Mouse (Mus musculus) hindbrain, embryonic 11.5 days (tissue): ENCODE measurements around the gene Commd7. TPM values are rescaled to one million over a fixed set of nuclear protein-coding genes. Genes with fewer than 3 reads are reported as not detected.
A peak's percentile ranks its signal among the peaks of the same experiment; 100 is the strongest.

Experiments used
- ATAC-seq: fragments of 200-750 bp; cut with Nextera tagmentation; 2 replicates; pipeline ENCODE4 v1.8.0; 2017; ENCODE audit warnings: mild to moderate bottlenecking, moderate TSS enrichment, moderate library complexity; ENCODE audit not compliant: low FRiP score
- DNase-seq: peaks from one replicate; pipeline ENCODE4 v3.0.0-alpha.2; 2015; ENCODE audit warnings: low spot score
- H3K27ac ChIP-seq: fragments of 300-500 bp; sonication (generic); 2 replicates; pipeline ENCODE4 v1.5.1; 2014; ENCODE audit warnings: mild to moderate bottlenecking, low read depth, low read length
- H3K27me3 ChIP-seq: fragments of 300-500 bp; sonication (generic); 2 replicates; pipeline ENCODE4 v1.6.1; 2014; ENCODE audit warnings: mild to moderate bottlenecking, low read length, moderate library complexity, mixed read lengths; ENCODE audit not compliant: control insufficient read depth, insufficient read depth
- H3K36me3 ChIP-seq: fragments of 300-500 bp; sonication (generic); 2 replicates; pipeline ENCODE4 v1.6.1; 2014; ENCODE audit warnings: mild to moderate bottlenecking, low read length, moderate library complexity, mixed read lengths; ENCODE audit not compliant: control insufficient read depth, insufficient read depth
- H3K4me1 ChIP-seq: fragments of 300-500 bp; sonication (generic); replicated peaks from 2 replicates; pipeline ENCODE4 v1.6.1; 2014; ENCODE audit warnings: low read length, mixed read lengths; ENCODE audit not compliant: control insufficient read depth, insufficient read depth
- H3K4me2 ChIP-seq: fragments of 300-500 bp; sonication (generic); replicated peaks from 2 replicates; pipeline ENCODE4 v1.6.1; 2014; ENCODE audit warnings: mild to moderate bottlenecking, low read depth, low read length
- H3K4me3 ChIP-seq: fragments of 300-500 bp; sonication (generic); 2 replicates; pipeline ENCODE4 v1.5.1; 2014; ENCODE audit warnings: low read depth, low read length
- H3K9ac ChIP-seq: fragments of 300-500 bp; sonication (generic); 2 replicates; pipeline ENCODE4 v1.6.1; 2014; ENCODE audit warnings: low read depth, low read length
- H3K9me3 ChIP-seq: fragments of 300-500 bp; sonication (generic); 2 replicates; pipeline ENCODE4 v1.6.1; 2016; ENCODE audit warnings: low read length; ENCODE audit not compliant: control insufficient read depth
- WGBS: fragments of 180-500 bp; shearing (Covaris S2); extraction: QIAGEN DNeasy Blood & Tissue Kit; methylation state at CpG from one replicate; pipeline ENCODE4 v1.1.7; 2014; 5-methylcytosine and 5-hydroxymethylcytosine counted together
- polyA plus RNA-seq: library from polyadenylated mRNA; unstranded; fragments of >200 nt; fragmentation: Nextera tagmentation; extraction: Ambion mirVana; gene quantifications from 2 replicates; pipeline ENCODE4 v1.2.1, GENCODE M21; 2014

Commd7 gene
- polyA plus RNA-seq, 1 experiment from 2014 or later, result 60.0 TPM

DNA sequence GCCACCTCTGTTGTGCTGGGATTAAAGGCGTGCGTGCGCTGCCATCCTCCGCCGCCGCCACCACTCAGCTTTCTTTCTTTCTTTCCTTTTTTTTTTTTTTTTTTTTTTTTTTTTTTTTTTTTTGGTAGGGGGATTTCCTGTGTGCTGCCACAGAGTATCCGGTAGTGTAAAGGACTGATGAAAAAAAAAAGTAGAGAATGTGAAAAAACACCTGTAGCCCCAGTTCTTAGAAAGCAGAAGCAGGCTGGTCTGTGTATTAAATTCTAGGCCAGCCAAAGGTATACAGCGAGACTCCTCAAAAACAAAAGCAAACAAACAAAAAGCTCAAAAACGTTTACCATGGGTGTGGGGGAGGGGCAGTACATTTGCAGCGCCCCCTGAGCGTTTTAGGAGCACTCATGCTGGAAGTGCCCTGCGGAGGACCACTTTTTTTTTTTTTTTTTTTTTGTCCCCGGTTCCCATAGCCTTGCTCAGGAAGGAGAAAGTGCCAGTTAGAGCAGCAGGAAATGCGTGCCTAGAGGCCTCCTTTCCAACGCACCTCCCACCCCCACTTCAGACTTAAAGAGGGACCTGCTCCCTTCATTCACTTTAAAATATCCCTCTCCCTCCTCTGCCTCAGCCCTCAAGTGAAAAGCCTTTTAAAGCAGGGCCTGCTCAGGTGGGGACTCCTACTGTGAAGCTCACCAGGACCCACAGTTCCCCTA lies 6.5 kb upstream of the Commd7 start:
- ATAC-seq (no peak), DNase-seq (no peak)
- H3K9me3 ChIP-seq, result no peaks in the 10 kb centered on the region
- WGBS, result 22% methylated on average over 15 of the region's 15 CpGs
- H3K36me3 ChIP-seq, result no peaks in the 10 kb centered on the region
- no peak overlapping the region for H3K9ac ChIP-seq
- H3K27me3 ChIP-seq, result no peaks in the 10 kb centered on the region
- no peaks in the 10 kb centered on the region for H3K4me1 ChIP-seq
- H3K27ac ChIP-seq, result no peak overlapping the region
- H3K4me3 ChIP-seq, result no peak overlapping the region
- H3K4me2 ChIP-seq, result no peak overlapping the region

DNA sequence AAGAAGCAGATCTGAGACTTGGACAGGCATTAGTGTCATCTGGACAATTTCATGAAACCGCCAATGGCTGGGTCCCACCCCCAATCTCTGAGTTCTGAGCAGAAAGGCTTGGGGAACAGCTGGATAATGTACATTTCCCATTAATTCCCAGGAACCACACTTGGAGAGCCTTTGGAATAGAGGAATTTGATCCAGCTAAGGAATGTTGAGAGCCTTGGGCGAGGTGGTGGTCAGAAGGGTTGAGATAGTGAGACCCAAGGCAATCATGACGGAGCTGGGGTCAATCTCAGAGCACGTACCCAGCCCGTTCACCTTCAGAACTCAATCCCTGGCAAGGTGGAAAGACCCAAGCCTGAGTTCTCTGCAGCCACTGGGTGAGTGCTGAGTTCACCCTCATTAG lies 678 bp upstream of the Commd7 start:
- no peak overlapping the region for H3K27ac ChIP-seq
- DNase-seq (no peak), ATAC-seq (no peak)
- 91% methylated on average over 5 of the region's 5 CpGs for WGBS
- H3K9me3 ChIP-seq, result no peaks in the 10 kb centered on the region
- H3K9ac ChIP-seq, result no peak overlapping the region
- peaks cover under 1% of the 10 kb centered on the region; the same call in 1 of the 2 replicates for H3K36me3 ChIP-seq
- H3K4me2 ChIP-seq, result no peak overlapping the region
- no peak overlapping the region for H3K4me3 ChIP-seq
- H3K27me3 ChIP-seq, result no peaks in the 10 kb centered on the region
- H3K4me1 ChIP-seq, result no peaks in the 10 kb centered on the region

DNA sequence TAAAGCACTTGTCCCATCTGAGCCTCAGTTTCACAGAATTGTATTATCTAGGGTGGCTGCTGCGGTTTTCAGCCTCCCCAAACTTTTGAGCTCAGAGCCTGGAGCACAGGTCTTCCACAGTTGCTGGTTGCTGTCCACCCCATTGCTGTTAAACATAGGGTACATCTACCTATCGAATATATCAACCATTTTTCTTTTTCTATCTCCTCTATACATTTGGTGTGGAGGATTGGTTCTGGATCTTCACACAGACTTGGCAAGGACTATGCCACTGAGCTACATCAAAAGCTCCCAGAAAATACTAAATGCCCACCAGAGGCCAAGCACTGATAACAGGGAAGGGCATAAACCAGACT lies 268 bp upstream of the Commd7 start:
- ATAC-seq, result no peak; the same call in 1 of the 2 replicates
- DNase-seq, result no peak

DNA sequence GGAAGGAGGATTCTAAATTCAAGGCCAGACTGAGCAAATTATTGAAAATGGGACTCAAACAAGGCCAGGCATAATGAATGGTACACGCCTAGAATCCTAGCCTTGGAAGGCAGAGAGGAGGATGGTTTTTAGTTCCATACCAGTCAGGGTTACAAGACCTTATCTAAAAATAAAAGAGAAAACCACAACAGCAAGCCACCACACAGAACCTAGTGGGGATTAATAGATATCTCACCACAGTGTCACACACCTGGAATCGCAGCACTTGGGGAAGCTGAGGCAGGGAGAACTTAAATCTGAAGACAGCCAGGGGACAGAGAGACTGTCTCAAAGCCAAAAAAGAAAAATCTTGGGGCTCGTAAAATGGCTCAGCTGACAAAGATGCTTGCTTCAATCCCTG lies 1.6 kb downstream of the Commd7 start:
- H3K27ac ChIP-seq, result no peak overlapping the region
- ATAC-seq (no peak), DNase-seq (no peak)
- no peaks in the 10 kb centered on the region for H3K4me1 ChIP-seq
- H3K36me3 ChIP-seq, result peaks cover 2% of the 10 kb centered on the region; the same call in 1 of the 2 replicates
- WGBS, result 91% methylated on average over 3 of the region's 3 CpGs
- H3K4me3 ChIP-seq, result no peak overlapping the region
- no peak overlapping the region for H3K4me2 ChIP-seq
- H3K27me3 ChIP-seq, result no peaks in the 10 kb centered on the region
- H3K9ac ChIP-seq, result no peak overlapping the region
- no peaks in the 10 kb centered on the region for H3K9me3 ChIP-seq

More for the DNA sequence above, 268 bp upstream of the Commd7 start:
- H3K27me3 ChIP-seq, result no peaks in the 10 kb centered on the region
- H3K9ac ChIP-seq, result peak overlapping the region; percentile 93
- H3K36me3 ChIP-seq, result peaks cover 2% of the 10 kb centered on the region; the same call in 1 of the 2 replicates
- H3K4me3 ChIP-seq, result peak overlapping the region; percentile 82
- no peaks in the 10 kb centered on the region for H3K9me3 ChIP-seq
- H3K27ac ChIP-seq, result peak overlapping the region; percentile 86; the same call in 1 of the 2 replicates
- WGBS, result 27% methylated on average over 2 of the region's 2 CpGs
- H3K4me2 ChIP-seq, result peak overlapping the region; percentile 68
- H3K4me1 ChIP-seq, result no peaks in the 10 kb centered on the region

DNA sequence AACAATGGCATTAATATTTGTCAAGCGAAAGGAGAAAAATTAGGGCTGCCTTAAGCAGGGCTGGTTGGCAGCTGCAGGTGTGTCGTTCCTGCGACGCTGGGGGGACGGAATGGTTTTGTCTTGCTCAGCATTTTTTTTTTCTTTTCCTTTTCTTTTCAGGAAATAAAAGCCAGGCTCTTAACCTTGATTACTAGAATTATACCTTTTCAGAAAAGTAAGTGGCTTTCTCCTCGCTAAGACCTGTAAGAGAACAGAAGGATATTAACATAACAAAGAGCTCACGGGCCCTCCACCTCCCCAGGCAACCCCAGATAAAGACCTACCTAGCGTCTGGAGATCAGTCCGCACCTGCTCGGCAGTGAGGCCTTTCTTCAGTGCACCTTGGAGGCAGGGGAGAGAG lies 10.1 kb downstream of the Commd7 start:
- no peak overlapping the region for H3K4me2 ChIP-seq
- no peak overlapping the region for H3K27ac ChIP-seq
- no peak overlapping the region for H3K9ac ChIP-seq
- no peaks in the 10 kb centered on the region for H3K4me1 ChIP-seq
- no peak for ATAC-seq
- no peak overlapping the region for H3K4me3 ChIP-seq
- 62% methylated on average over 10 of the region's 10 CpGs for WGBS
- no peaks in the 10 kb centered on the region for H3K27me3 ChIP-seq
- DNase-seq, result no peak
- H3K9me3 ChIP-seq, result no peaks in the 10 kb centered on the region
- H3K36me3 ChIP-seq, result peaks cover 5% of the 10 kb centered on the region

DNA sequence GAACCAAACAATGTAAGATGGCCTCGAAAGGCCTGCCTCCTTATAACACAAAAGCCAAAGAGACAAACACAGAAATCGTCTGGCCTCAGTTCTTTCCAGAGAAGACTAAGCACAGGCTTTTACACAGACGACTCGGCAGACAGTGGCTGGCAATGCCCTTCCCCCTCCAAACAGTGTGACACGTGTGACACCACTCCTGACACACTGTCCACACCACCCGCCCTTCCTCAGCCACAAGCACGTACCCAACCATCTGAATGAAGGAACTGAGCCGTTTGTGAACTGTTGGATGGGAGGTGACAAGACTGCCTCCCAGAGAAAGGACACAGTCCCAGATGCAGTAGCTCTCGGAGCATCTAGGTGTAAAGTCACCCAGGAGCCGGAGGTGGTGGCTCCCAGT lies 13.7 kb downstream of the Commd7 start:
- Histone ChIP-seq H3K4me3 (no peak overlapping the region), H3K4me1 (no peaks in the 10 kb centered on the region), H3K9me3 (no peaks in the 10 kb centered on the region), H3K27ac (no peak overlapping the region), H3K4me2 (no peak overlapping the region), H3K27me3 (no peaks in the 10 kb centered on the region), H3K36me3 (peaks cover 5% of the 10 kb centered on the region), H3K9ac (no peak overlapping the region)
- ATAC-seq (no peak), DNase-seq (no peak)
- 80% methylated on average over 10 of the region's 10 CpGs for WGBS

DNA sequence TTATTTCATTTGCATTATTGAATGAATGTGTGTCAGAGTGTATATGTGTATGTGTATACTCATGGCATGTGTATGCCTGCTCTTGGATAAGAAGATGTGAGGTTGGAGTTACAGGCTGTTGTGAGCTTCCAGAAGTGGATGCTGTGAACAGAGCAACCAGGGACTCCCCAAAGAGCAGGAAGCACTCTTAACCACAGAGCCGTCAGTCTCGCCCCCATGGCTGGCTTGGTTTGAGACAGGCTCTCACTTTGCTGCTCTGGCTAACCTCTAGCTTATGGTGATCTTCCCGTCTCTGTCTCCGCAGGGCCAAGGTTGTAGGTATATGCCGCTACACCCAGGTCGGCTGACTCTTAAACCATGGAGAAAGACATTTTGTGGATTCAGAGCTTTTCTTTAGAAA lies 14.1 kb downstream of the Commd7 start:
- H3K4me1 ChIP-seq, result no peaks in the 10 kb centered on the region
- H3K36me3 ChIP-seq, result peaks cover 5% of the 10 kb centered on the region

DNA sequence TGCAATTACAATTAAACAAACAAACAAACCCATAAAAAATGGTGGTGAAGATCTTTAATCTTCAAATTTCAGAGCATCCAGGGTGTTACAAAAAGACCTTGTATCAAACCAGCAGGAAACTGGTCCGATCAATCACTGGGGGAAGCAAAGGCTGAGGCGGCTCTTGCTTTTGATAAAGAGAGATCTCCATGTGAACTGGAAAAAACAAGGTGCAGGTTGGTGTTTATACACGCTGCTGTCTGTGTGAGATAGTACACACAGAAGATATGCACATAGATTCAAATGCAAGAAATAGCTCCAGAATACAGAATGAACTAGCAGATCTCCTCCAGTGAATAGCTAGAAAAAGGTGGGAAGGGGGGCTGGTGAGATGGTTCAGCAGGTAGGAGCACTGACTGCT lies 15.7 kb downstream of the Commd7 start:
- DNase-seq (no peak), ATAC-seq (no peak)
- peaks cover 4% of the 10 kb centered on the region for H3K36me3 ChIP-seq
- 90% methylated on average over 3 of the region's 3 CpGs for WGBS
- H3K27me3 ChIP-seq, result no peaks in the 10 kb centered on the region
- H3K27ac ChIP-seq, result no peak overlapping the region
- H3K9me3 ChIP-seq, result no peaks in the 10 kb centered on the region
- no peaks in the 10 kb centered on the region for H3K4me1 ChIP-seq
- H3K4me3 ChIP-seq, result no peak overlapping the region
- no peak overlapping the region for H3K4me2 ChIP-seq
- no peak overlapping the region for H3K9ac ChIP-seq

More for the DNA sequence above, 14.1 kb downstream of the Commd7 start:
- 90% methylated on average over 6 of the region's 6 CpGs for WGBS
- Histone ChIP-seq H3K9me3 (no peaks in the 10 kb centered on the region), H3K4me2 (no peak overlapping the region), H3K9ac (no peak overlapping the region), H3K27ac (no peak overlapping the region), H3K27me3 (no peaks in the 10 kb centered on the region), H3K4me3 (no peak overlapping the region)
- no peak for DNase-seq
- ATAC-seq, result no peak

DNA sequence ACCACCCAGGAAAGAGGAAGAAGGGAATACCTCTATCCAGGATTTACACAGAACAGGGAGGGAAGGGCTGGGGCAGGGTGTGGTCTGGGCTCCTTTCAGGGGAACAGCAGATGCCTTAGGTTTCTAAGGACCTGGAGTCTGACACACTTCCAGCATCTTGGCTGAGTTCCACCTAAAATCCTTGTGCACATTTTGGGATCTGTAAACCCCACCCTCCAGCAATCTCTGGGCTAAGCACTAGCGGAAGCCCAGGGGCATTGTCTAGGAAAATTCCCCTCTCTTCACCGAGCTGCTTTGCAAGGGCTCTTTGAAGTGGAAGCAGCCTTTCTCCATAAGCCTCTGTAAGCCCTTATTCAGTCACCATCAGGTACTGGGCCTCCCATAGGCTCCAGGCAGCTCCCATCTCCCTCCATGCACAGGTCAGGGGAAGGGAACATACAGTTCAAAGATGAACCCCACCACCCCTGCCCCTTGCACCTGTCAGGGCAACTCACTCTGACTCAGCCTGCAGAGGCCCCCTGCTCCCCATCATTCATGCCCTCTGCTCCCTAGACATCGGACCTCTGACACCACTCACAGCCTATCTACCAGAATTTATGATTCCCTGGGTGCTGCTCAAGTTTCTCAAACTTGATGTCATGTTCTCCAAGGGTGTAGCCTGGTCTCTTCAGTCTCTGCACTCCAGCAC lies 19.8 kb downstream of the Commd7 start:
- Histone ChIP-seq H3K36me3 (no peaks in the 10 kb centered on the region), H3K4me2 (no peak overlapping the region), H3K4me1 (0 out of 2 replicates have a peak, but pooled peaks cover 4% of the 10 kb centered on the region), H3K27ac (no peak overlapping the region), H3K4me3 (no peak overlapping the region), H3K9ac (no peak overlapping the region), H3K27me3 (no peaks in the 10 kb centered on the region), H3K9me3 (no peaks in the 10 kb centered on the region)
- WGBS, result 46% methylated on average over 3 of the region's 3 CpGs
- DNase-seq, result no peak
- no peak for ATAC-seq
